Mouse (Mus musculus): ENCODE measurements around the gene Aplp2. TPM values are rescaled to one million over a fixed set of nuclear protein-coding genes. Genes with fewer than 3 reads are reported as not detected.
A peak's percentile ranks its signal among the peaks of the same experiment; 100 is the strongest.

Aplp2 gene
- 100 to 1,000 TPM; 121 to 129 TPM for total RNA-seq (2021)
- long read RNA-seq, experiment 1, transcript Aplp2-201 (17 exons, 3,634 nt): major isoform, 74 of 145 reads
- long read RNA-seq, experiment 1, transcript Aplp2-202 (17 exons, 3,504 nt): minor isoform, 5 of 145 reads
- long read RNA-seq, experiment 1, transcript Aplp2-209 (16 exons, 3,462 nt): minor isoform, 28 of 145 reads
- long read RNA-seq, experiment 1, partial matches to known transcripts: 18 of 145 reads
- long read RNA-seq, experiment 1, other reads (novel, unspliced or antisense): 19 of 145 reads
- long read RNA-seq, experiment 2, transcript Aplp2-209 (16 exons, 3,462 nt): minor isoform, 39 of 224 reads
- long read RNA-seq, experiment 2, transcript Aplp2-201 (17 exons, 3,634 nt): major isoform, 135 of 224 reads
- long read RNA-seq, experiment 2, partial matches to known transcripts: 17 of 224 reads
- long read RNA-seq, experiment 2, other reads (novel, unspliced or antisense): 26 of 224 reads

DNA sequence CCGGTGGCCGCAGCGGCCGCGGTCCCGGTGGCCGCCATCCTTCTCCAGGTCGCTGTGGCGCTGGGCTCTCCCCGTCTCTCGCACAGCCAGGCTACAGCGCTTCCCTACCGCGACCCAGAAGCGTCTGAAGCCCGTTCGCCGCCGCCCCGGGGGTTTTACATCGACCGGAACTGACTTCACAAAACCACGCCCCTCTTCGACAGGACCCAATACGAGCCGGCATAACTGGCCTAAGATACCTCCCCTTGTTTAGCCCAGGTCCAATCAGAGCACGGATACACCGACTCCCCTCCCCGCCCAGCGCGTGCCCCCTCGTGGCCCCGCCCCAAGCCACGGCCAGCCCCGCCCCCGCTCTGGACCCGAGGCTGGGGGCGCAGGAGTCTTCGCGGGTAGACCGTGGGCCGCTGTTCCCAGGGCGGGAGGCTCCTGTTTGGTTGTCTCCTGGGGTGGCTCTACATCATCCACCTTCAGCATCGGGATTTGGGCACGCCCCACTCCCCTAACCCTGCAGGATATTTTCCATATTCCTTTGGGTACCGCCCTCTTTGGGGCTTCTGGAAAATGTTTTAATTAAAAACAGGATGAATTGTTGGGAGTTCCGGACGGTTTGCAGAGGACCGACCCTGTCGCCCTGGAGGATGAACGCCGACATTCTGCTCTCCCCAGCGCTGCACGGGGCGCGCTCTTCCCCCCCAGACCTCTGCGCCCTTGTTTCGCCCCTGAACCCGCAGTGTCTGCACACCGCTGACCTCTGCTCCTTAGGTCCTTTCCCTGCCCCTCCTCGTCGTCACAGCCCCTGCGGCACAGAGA lies at the start of gene Aplp2:
Aplp2 (minus strand) TSS at position 126 of the 810 bp plus-strand sequence.
- DNase-seq: peak; percentile 97
- intact Hi-C loops (cut with DNase I; ENCODE audit: low total_unique reads): loop anchor here (5.0 kb wide), 1 partner anchor 70 kb away; the partner anchor contains the start of gene Prdm10

DNA sequence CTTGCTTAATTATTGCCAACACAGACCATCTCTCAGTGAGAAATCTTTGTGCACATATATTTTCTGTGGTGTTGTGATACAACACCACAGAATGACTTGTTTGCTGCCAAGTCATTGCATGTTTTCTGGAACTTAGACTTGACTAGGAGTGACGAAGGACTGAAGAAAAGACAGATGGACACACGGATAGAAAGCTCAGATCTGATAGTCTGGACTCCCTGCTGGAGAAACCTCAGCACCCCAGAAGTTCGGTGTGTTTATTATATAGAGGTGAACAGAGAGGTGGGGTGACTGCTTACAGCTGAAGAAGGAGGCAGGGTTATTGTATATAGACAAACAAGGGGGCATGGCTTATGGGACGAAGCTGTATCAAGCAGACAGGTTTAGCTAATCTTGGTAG lies 48.6 kb upstream of the Aplp2 start:
- no peak for DNase-seq
- intact Hi-C loops (cut with DNase I; ENCODE audit: low total_unique reads): no loop called here

DNA sequence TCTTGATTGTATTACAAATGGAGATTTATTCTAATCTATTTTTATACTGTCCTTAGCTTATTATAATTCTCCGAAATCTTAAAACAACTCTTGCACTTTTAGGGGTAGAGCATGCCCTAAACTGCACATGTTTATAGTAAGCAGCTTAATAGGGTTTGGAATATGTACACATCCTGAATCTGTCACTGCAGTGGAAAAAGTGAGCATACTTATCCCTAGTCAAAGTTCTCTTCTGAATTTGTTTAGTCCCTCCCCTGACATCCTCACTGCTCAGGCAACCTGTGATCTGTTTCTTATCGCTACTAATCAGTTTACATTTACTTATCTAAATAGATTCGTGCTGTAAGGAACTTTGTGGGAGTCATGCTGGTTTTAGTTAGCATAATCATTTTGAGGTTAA lies 46.6 kb upstream of the Aplp2 start:
- intact Hi-C loops (cut with DNase I; ENCODE audit: low total_unique reads): no loop called here
- DNase-seq: no peak

DNA sequence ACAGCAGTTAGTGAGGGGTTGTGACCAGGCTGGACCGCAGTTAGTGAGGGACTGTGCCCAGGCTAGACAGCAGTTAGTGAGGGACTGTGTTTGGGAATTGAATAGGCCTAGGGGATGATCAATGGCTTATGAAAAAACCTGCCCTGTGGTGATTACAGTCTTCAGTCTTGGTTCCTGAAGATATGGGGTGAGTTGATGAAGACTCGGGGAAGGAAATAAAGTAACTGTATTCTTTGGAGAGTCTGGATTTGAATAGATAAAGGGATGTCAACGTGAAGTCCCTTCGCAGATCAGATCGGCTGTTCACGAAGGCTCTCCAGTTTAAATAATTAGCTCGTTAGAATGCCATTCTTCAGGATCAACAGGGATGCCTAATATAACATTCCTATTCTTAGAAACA lies 44.3 kb upstream of the Aplp2 start:
- intact Hi-C loops (cut with DNase I; ENCODE audit: low total_unique reads): no loop called here
- no peak for DNase-seq

DNA sequence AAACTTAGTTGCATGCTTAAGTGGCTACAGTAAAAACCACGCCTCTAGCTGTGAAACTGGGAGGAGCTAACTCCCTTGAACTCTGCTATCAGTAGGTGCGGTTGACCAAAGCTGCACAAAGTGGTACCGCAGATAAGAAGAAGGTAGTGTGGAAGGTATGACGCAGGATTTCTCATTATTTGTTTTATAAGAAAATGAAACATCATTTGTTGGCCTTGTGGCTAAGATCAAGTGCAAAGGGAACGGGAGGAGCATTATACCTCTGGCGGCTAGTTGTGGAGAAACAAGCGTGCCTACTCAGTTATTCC lies 43.0 kb upstream of the Aplp2 start:
- DNase-seq: no peak
- intact Hi-C loops (cut with DNase I; ENCODE audit: low total_unique reads): no loop called here

DNA sequence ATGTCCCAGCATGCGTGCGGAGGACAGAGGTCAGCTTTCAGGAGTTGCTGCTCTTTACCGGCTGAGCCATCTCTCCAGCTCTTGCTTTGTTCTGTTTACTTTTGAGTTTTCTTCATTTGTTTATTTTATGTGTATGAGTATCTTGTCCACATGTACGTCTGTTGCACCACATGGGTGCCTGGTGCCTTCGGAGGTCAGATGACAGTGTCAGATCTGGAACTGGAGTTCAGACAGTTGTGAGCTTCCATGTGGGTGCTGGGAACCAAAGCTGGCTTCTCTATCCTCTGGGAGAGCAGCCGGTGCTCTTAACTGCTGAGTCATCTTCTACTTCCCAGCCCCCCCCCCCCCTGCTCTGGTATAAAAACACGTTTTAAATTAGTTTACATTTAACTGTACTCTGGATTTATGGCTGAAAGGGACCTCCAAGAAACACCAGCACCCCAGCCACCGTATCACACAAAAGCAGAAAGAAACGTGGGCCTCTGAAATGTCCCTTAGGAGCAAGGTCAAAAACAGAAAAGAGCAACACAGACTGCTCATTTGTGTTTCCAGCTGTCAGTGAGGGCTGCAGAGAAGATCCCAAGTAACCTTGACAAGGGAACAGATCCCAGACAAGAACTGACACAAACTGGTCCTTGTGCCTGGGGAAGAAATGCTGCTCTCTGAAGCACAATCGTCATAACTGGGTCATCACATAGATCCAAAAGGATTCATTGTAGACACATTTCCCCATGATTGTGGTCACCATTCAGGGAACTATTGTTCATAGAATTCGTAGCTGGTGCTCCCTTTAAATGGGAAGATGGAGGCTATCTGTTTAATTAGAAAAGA lies 42.5 kb upstream of the Aplp2 start:
- DNase-seq: no peak
- intact Hi-C loops (cut with DNase I; ENCODE audit: low total_unique reads): no loop called here

DNA sequence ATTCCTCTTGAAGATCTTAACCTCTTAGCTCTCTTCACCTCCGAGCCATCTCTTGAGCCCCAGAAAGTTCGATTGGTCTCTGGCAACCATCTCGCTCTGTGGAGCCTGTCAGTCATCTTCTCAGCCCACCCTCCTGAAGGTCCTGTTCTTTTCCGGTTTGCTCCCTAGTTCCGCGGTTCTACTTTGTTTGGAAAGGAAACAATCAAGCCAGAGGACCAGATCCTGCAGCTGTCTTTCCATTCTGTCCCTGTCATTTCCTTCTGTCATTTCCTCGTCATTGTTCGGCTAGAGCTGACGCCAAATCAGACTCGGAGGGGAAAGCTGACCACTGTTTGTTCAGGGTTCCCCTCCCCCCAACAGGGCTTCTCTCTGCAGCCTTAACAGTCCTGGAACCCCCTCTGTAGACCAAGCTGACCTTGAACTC lies 41.7 kb upstream of the Aplp2 start:
- intact Hi-C loops (cut with DNase I; ENCODE audit: low total_unique reads): no loop called here
- peak; percentile 22 for DNase-seq

DNA sequence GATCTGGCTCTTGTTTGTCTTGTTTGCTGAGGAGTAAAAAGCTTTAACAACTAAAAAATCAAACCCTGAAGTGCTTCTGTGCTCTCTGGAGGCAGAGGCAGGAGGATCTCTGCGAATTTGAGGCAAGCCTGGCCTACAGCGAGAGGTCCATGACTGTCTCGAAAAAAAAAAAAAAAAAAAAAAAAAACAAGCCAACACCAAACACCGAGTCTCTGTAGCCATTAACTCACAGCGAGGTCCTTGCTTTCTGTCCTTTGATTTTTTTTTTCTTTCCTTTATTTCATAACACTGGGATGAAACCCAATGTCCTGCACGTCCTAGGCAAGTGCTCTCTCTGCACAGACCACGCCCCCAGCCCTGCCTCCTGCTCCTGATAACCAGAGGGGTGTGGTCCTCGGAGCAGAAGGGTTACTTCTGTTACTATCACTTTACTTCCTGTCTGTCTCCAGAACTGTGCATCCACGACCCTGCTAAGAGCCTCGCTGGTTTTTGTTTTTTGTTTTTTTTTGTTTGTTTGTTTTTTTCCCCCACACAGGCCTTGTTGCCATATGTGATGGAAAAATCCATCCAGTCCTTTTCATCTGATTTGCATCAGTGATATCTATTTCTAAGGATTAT lies 40.7 kb upstream of the Aplp2 start:
- intact Hi-C loops (cut with DNase I; ENCODE audit: low total_unique reads): no loop called here

DNA sequence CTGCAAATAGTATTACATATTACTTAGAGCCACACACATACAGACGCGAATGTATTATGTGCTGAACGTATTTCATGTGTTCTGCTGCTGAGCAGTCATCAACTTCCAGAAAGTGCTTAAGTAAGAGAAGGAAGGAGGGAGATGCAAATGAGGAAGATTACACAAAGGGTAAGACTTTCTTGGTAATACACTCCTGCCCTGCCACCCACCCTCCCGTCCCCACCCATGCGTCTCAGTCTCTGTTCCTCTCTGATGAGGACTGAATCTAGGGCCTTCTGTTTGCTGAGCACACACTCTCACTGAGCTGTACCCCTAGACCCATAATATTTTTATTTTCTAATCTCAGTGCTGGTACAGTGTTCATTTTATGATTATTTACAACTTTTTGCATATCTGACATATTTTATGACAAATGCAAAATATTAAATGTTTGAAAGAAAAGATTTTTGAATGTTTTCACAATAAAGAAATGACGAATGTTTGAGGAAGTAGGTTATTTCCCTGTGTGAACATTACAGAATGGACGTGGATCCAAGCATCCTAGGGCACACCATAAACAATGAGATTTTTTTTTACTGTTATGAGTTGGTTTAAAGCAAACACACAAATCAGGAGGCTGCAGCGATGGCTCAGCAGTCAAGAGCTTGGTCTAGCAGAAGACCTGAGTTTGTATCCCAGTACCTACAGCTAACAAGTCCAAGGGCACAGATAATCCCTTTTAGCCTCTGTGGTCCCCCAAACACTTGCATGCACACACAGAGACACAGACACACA lies 36.0 kb upstream of the Aplp2 start:
- intact Hi-C loops (cut with DNase I; ENCODE audit: low total_unique reads): no loop called here
- DNase-seq: no peak

More for the DNA sequence above, 40.7 kb upstream of the Aplp2 start:
- DNase-seq: peak; percentile 19

DNA sequence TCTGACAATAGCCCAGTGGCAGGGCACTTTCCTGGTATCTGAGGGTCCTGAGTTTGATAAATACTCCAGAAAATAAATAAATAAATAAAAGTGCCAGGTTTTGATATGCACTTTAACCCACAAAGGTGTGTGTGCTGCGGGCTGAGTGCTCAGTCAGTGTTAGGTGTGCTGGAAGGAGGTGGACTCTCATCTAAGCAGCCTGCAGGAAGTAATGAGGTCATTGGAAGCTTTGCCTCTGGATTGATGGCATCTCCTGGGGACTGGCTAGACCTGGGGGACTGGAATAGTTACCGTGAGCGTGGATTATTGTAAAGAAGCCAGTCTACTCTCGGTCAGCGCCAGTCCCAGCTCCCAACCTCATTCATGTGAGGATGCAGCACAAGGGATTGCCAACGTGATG lies 34.8 kb upstream of the Aplp2 start:
- no peak for DNase-seq
- intact Hi-C loops (cut with DNase I; ENCODE audit: low total_unique reads): no loop called here

DNA sequence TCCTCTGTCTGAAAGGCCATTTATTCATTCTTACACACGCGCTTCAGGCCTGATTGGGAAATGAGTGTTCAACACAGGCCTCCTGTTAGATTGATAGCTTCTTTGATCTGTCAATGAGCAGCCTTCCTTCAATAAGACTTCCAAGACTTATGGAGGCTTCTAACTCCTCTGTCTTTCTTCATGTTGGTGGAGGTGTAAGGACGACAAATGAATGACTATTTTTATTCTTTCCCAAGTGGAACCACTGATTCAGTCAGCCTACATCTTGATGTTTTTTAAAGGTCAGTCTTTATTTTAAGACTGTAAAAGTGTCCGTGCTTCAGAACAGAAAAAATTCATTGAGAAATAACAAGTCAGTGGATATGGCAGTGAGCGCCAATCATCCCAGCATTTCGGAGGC lies 33.4 kb upstream of the Aplp2 start:
- DNase-seq: no peak
- intact Hi-C loops (cut with DNase I; ENCODE audit: low total_unique reads): no loop called here

DNA sequence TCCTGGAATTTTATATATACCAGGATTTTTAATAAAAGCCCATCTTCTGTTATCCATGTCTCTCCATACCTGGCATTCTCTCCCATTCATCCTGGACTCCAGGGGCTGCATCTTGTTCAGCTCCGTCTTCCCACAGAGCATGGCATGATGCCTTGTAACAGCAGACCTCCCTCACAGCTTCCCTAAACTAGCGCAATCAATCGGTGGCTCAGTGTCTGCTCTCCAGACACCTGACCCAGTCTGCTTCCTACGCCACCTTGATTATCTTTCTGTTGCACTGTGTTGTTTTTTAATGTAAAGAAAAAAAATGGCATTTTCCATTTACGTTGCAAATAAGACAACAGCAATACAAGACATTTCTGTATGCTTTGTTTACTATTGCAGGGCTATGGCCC lies 32.3 kb upstream of the Aplp2 start:
- intact Hi-C loops (cut with DNase I; ENCODE audit: low total_unique reads): no loop called here

DNA sequence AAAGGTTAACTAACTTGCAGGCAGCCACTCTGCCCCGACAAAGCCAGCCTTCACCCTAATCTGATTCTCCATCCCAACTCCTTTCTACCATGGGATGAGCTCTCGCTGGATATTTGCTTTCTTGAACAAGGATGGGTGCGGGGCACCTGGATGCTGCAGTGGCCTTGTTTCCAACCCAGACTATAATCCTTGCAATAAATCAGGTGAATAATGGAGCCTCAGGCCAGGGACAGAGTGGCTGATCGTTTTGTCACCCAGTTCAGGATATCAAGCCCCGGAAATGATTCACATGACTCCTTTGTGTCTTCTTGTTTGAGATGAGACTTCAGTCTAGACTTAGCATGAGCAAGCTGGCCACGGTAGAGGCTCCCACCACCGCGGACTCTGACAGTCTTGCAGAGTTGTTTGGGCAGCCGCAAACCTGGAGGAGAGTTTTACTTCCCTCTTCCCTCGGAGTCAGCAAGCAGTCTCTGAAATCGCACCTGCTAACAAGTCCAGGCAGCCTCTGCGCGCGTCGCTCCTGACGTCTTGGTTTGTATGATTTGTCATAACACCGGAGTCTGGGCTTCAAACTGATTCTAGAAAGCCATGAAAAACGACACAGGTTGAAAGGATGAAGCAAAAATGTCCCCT lies 31.8 kb upstream of the Aplp2 start:
- intact Hi-C loops (cut with DNase I; ENCODE audit: low total_unique reads): no loop called here
- no peak for DNase-seq

More for the DNA sequence above, 32.3 kb upstream of the Aplp2 start:
- no peak for DNase-seq

DNA sequence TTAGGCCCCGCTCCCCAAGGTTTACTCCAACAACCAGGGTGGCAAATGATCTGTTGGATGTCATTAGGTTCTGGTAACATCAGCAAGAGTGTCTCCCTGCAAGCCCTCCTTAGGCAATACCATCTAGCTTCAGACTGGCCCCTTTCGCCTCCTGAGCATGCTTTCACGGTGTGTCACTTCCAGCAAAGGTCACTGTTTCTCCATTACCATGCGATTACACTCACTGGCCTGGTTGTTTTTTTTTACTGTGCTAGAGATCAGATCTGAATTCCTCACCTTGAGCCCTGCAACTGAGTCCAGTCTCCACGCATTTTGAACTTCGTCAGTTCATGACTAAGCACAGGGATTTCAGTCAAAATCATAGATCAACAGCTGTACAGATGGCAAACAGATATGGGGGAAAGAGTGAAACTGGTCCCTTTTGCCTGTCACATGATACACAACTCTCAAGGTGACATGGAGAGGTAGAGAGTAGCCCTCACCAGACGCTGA lies 29.6 kb upstream of the Aplp2 start:
- DNase-seq: no peak
- intact Hi-C loops (cut with DNase I; ENCODE audit: low total_unique reads): no loop called here

DNA sequence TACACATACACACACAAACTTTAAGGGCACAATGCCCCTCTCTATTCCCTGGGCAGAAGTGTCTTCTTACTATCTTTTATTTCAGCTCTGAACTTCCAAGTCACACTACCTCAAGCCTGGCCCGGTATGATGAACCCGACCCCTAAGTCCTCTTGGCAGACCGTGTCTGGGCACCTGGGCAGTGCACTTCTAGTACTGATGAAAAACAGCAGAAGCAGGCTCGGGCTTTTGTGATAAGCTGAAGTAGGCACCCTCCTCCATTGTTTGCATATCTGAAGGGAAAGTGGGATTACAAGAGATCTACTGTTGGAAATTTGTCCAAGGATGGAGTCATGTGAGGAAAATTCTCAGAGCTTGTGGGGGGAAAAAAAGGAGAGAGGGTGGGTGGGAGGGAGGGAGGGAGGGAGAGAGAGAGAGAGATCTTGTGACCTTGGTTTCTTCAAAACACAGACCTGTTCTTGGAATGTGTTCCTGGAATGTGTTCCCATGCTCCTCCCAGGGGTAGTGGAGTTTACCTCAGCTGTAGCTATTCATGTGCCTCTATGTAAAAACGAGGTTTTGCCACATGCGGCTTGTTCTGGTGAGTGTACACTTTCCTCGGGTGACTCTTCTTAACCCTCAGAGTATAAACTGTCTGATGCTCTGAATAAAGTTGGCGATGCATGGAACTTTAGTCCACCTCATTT lies 29.1 kb upstream of the Aplp2 start:
- intact Hi-C loops (cut with DNase I; ENCODE audit: low total_unique reads): no loop called here
- DNase-seq: no peak

DNA sequence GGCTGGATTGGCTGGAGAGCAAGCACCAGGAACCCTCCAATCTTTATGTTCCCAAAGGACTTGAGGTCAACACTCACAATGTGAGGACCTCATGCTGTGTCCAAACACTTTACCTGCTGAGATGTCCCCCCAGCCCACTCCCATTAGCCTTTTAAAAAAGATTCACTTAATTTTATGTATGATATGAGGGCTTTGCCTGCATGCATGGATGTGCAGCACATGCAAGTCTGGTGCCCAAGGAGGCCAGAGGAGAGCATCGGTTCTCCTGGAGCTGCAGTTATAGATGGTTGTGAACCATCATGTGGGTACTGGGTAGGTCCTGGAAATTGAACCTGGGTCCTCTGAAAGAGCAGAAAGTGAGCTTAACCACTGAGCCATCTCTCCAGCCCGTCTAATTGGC lies 27.9 kb upstream of the Aplp2 start:
- intact Hi-C loops (cut with DNase I; ENCODE audit: low total_unique reads): no loop called here
- no peak for DNase-seq

DNA sequence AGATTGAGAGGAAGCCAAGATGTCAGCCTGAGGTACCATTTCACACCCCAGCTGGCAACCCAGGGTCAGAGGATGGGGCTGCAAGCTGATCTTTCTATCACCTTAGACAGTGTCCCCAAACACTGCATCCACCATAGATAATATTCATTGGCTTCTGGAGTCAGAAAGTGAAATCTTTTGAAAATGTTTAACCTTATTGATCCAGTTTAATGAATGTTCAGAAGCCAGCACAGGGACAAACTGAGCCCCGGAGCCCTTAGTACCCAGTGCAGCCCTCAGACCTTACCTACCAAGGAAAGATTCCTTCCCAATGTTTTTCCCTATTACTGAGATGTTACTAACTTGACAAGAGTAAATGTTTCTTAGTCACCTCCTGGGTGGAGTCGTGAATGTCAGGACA lies 26.9 kb upstream of the Aplp2 start:
- intact Hi-C loops (cut with DNase I; ENCODE audit: low total_unique reads): no loop called here
- DNase-seq: no peak

DNA sequence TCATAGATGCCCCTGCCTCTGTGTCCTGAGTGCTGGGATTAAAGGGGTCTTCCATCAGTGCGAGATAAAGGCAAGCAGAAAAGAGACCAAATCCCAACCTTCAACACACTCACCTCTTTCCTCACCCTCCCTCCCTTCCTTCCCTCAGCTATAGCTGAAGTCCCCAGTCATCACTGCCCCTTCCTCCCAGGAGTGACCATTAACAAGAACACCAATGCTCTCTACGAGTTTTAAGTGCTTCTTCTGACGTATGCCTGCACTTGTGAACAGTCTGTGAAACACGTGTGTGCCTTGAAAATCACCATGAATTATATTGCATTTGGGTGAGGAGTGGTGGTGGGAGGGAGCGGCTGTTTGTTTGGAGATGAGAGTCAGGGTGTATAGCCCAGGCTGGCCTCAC lies 24.5 kb upstream of the Aplp2 start:
- DNase-seq: no peak
- intact Hi-C loops (cut with DNase I; ENCODE audit: low total_unique reads): no loop called here

Data from gastrocnemius, postnatal 14 days (tissue).